ENCODE assay signal across 7 mouse cellular contexts in genomic region chr2:137110214-137110898, GRCm38 (mm10). TPM values are rescaled to one million over a fixed set of nuclear protein-coding genes. Genes with fewer than 3 reads are reported as not detected.
DNase-seq lines count a peak whose midpoint lies in the region; ATAC-seq and TF ChIP-seq lines count a peak whose summit lies in the region.

No protein-coding gene starts in this region.

- no peaks in the 10 kb centered on the region for H3K27me3 ChIP-seq in lung, embryonic 15.5 days
- H3K27me3 ChIP-seq in hindbrain, embryonic 10.5 days (ENCODE audit: insufficient read depth, poor library complexity, severe bottlenecking) = no peaks in the 10 kb centered on the region
- H3K27me3 ChIP-seq in stomach, postnatal 0 days (ENCODE audit: control insufficient read depth, insufficient read depth, low read length) = no peaks in the 10 kb centered on the region
- H3K27me3 ChIP-seq in intestine, postnatal 0 days (replicated peaks; ENCODE audit: control insufficient read depth, insufficient read depth, low read length) = no peaks in the 10 kb centered on the region
- H3K27me3 ChIP-seq in cerebellum, adult 2 months (ENCODE audit: control insufficient read depth, insufficient read depth, low read length) = peaks cover 3% of the 10 kb centered on the region; the same call in 1 of the 2 replicates

- no peak overlapping the region; the same call in 1 of the 2 replicates for H3K4me2 ChIP-seq in lung, embryonic 15.5 days
- H3K4me2 ChIP-seq in stomach, postnatal 0 days (replicated peaks; ENCODE audit: low read depth) = no peak overlapping the region
- no peak overlapping the region; the same call in 1 of the 2 replicates for H3K4me2 ChIP-seq in intestine, postnatal 0 days (replicated peaks; ENCODE audit: low read depth)

- no peak for TF ChIP-seq POLR2A in lung, adult 2 months (IDR thresholded peaks at IDR 0.05; ENCODE audit: borderline replicate concordance, extremely low read depth, low read depth, low read length)
- no peak for TF ChIP-seq POLR2A in cerebellum, adult 2 months (IDR thresholded peaks at IDR 0.05; ENCODE audit: borderline replicate concordance, insufficient read depth, low read length)

- no peak overlapping the region for H3K9ac ChIP-seq in lung, embryonic 15.5 days
- no peak overlapping the region for H3K9ac ChIP-seq in stomach, postnatal 0 days (ENCODE audit: low read length)
- H3K9ac ChIP-seq in intestine, postnatal 0 days (ENCODE audit: low read depth, low read length) = no peak overlapping the region

- no peaks in the 10 kb centered on the region for H3K9me3 ChIP-seq in lung, embryonic 15.5 days
- no peaks in the 10 kb centered on the region for H3K9me3 ChIP-seq in hindbrain, embryonic 10.5 days
- H3K9me3 ChIP-seq in stomach, postnatal 0 days (ENCODE audit: control insufficient read depth, low read length) = no peaks in the 10 kb centered on the region
- no peaks in the 10 kb centered on the region for H3K9me3 ChIP-seq in intestine, postnatal 0 days (ENCODE audit: control insufficient read depth)

- H3K4me3 ChIP-seq in lung, embryonic 15.5 days = no peak overlapping the region
- H3K4me3 ChIP-seq in lung, adult 2 months (replicated peaks; ENCODE audit: extremely low read depth, low read depth, low read length) = no peak overlapping the region
- peak overlapping the region; percentile 82 for H3K4me3 ChIP-seq in hindbrain, embryonic 10.5 days
- H3K4me3 ChIP-seq in stomach, postnatal 0 days (ENCODE audit: low read depth, low read length) = no peak overlapping the region
- no peak overlapping the region for H3K4me3 ChIP-seq in intestine, postnatal 0 days (ENCODE audit: low read depth, low read length)
- H3K4me3 ChIP-seq in cerebellum, adult 2 months (replicated peaks; ENCODE audit: insufficient read depth, low read depth, low read length) = no peak overlapping the region

- no peak for TF ChIP-seq CTCF in lung, adult 2 months (IDR thresholded peaks at IDR 0.05; ENCODE audit: insufficient read depth, low read length)
- peak; percentile 29; the same call in 1 of the 2 replicates for TF ChIP-seq CTCF in stomach, postnatal 0 days (IDR thresholded peaks at IDR 0.05; ENCODE audit: low read depth)
- no peak for TF ChIP-seq CTCF in intestine, postnatal 0 days (IDR thresholded peaks at IDR 0.05; ENCODE audit: low read depth)
- TF ChIP-seq CTCF in cerebellum, adult 2 months (IDR thresholded peaks at IDR 0.05; ENCODE audit: borderline replicate concordance, insufficient read depth, low read depth, low read length) = no peak

- no peak for DNase-seq in lung, adult 2 months
- peak; percentile 50 for DNase-seq in hindbrain, embryonic 10.5 days (ENCODE audit: low spot score)
- DNase-seq in kidney, postnatal 25 days = peak; percentile 43 to 55
- no peak for DNase-seq in stomach, postnatal 0 days (ENCODE audit: low spot score)
- no peak for DNase-seq in cerebellum, adult 2 months

- peaks cover 45% of the 10 kb centered on the region for H3K4me1 ChIP-seq in lung, embryonic 15.5 days
- H3K4me1 ChIP-seq in lung, adult 2 months (ENCODE audit: control insufficient read depth, insufficient read depth, low read length) = peaks cover 13% of the 10 kb centered on the region; the same call in 1 of the 2 replicates
- peaks cover 93% of the 10 kb centered on the region for H3K4me1 ChIP-seq in hindbrain, embryonic 10.5 days (replicated peaks)
- H3K4me1 ChIP-seq in stomach, postnatal 0 days (replicated peaks; ENCODE audit: control insufficient read depth, insufficient read depth) = no peaks in the 10 kb centered on the region; the same call in 1 of the 2 replicates
- H3K4me1 ChIP-seq in intestine, postnatal 0 days (replicated peaks; ENCODE audit: control insufficient read depth, insufficient read depth, low read length) = 0 out of 2 replicates have a peak, but pooled peaks cover 3% of the 10 kb centered on the region
- H3K4me1 ChIP-seq in cerebellum, adult 2 months (ENCODE audit: control insufficient read depth, insufficient read depth, low read length) = 0 out of 2 replicates have a peak, but pooled peaks cover under 1% of the 10 kb centered on the region

- peaks cover 4% of the 10 kb centered on the region; the same call in 1 of the 2 replicates for H3K36me3 ChIP-seq in lung, embryonic 15.5 days
- peaks cover 22% of the 10 kb centered on the region for H3K36me3 ChIP-seq in hindbrain, embryonic 10.5 days
- peaks cover 4% of the 10 kb centered on the region; the same call in 1 of the 2 replicates for H3K36me3 ChIP-seq in stomach, postnatal 0 days (ENCODE audit: control insufficient read depth, insufficient read depth, low read length)
- peaks cover 9% of the 10 kb centered on the region for H3K36me3 ChIP-seq in intestine, postnatal 0 days (ENCODE audit: control insufficient read depth, insufficient read depth)

- no peak for TF ChIP-seq EP300 in stomach, postnatal 0 days (optimal IDR thresholded peaks at IDR 0.05)

- 57% methylated on average over 4 of the region's 4 CpGs for WGBS in lung, embryonic 15.5 days
- 56% methylated on average over 4 of the region's 4 CpGs for WGBS in lung, adult 2 months
- WGBS in hindbrain, embryonic 10.5 days = 14% methylated on average over 4 of the region's 4 CpGs
- 56% methylated on average over 4 of the region's 4 CpGs for WGBS in stomach, postnatal 0 days
- WGBS in intestine, postnatal 0 days = 73% methylated on average over 4 of the region's 4 CpGs
- 52% methylated on average over 4 of the region's 4 CpGs for WGBS in cerebellum, adult 2 months

- no peak for ATAC-seq in lung, embryonic 15.5 days (ENCODE audit: borderline replicate concordance, extremely low read depth, low FRiP score, low TSS enrichment)
- no peak for ATAC-seq in stomach, postnatal 0 days (ENCODE audit: low FRiP score, low TSS enrichment)
- ATAC-seq in intestine, postnatal 0 days = no peak

- H3K27ac ChIP-seq in lung, embryonic 15.5 days = peak overlapping the region; percentile 33; the same call in 1 of the 2 replicates
- peak overlapping the region; percentile 84 for H3K27ac ChIP-seq in hindbrain, embryonic 10.5 days
- H3K27ac ChIP-seq in stomach, postnatal 0 days (replicated peaks) = 0 out of 2 replicates have a peak overlapping the region, but pooled peaks have one; percentile 20
- no peak overlapping the region for H3K27ac ChIP-seq in intestine, postnatal 0 days (ENCODE audit: low read depth, low read length)
- H3K27ac ChIP-seq in cerebellum, adult 2 months (ENCODE audit: insufficient read depth, low read length) = no peak overlapping the region

RNA-seq across cellular contexts. Expression of gene Jag1, which starts 6.1 kb away (rescaled TPM):
- 15.0 and 15.2 TPM in 2 replicates for polyA plus RNA-seq in lung, embryonic 15.5 days (2015; fragmentation: Nextera tagmentation; extraction: Ambion mirVana)
- 10.4 and 11.4 TPM in 2 replicates for polyA plus RNA-seq in lung, adult 2 months (2012; rRNA removed)
- polyA plus RNA-seq in hindbrain, embryonic 10.5 days (2016; fragmentation: Nextera tagmentation; extraction: Ambion mirVana) = 21.2 and 30.5 TPM in 2 replicates
- 8.2 and 8.8 TPM in 2 replicates for polyA plus RNA-seq in stomach, postnatal 0 days (2015; fragmentation: Nextera tagmentation; extraction: Ambion mirVana)
- 6.0 and 6.9 TPM in 2 replicates for polyA plus RNA-seq in intestine, postnatal 0 days (2015; fragmentation: Nextera tagmentation; extraction: Ambion mirVana)
- 2.4 and 3.1 TPM in 2 replicates for polyA plus RNA-seq in cerebellum, adult 2 months (2012; rRNA removed)

Comparison
In these comparisons a context has a peak if more than half of its experiments do, and no peak if none do; other contexts are left out.
1. H3K27ac ChIP-seq: peak in lung, embryonic 15.5 days (single experiment), hindbrain, embryonic 10.5 days (single experiment) and stomach, postnatal 0 days (single experiment); none in intestine, postnatal 0 days (single experiment) and cerebellum, adult 2 months (single experiment).
2. DNase-seq: peak in hindbrain, embryonic 10.5 days (single experiment) and kidney, postnatal 25 days (2 of 2); none in lung, adult 2 months (single experiment), stomach, postnatal 0 days (single experiment) and cerebellum, adult 2 months (0 of 2).